Mouse (Mus musculus) heart, adult 2 months (tissue): ENCODE data around the gene Atcay.

ENCODE experiments used
- CTCF ChIP-seq: fragments of 200-600 bp; IDR thresholded peaks from 2 replicates; pipeline ENCODE4 v1.8.1; 2022; ENCODE audit warnings: antibody characterized with exemption, mild to moderate bottlenecking, moderate library complexity
- EP300 ChIP-seq: fragments of 200-500 bp; IDR thresholded peaks from 2 replicates; pipeline ENCODE4 v1.6.1; 2011; ENCODE audit warnings: low read depth, low read length, control low read depth; ENCODE audit not compliant: insufficient read depth
- POLR2A ChIP-seq: fragments of 200-500 bp; IDR thresholded peaks from 2 replicates; pipeline ENCODE4 v1.6.1; 2011; ENCODE audit warnings: mild to moderate bottlenecking, low read depth, low read length, control low read depth; ENCODE audit not compliant: insufficient read depth

DNA sequence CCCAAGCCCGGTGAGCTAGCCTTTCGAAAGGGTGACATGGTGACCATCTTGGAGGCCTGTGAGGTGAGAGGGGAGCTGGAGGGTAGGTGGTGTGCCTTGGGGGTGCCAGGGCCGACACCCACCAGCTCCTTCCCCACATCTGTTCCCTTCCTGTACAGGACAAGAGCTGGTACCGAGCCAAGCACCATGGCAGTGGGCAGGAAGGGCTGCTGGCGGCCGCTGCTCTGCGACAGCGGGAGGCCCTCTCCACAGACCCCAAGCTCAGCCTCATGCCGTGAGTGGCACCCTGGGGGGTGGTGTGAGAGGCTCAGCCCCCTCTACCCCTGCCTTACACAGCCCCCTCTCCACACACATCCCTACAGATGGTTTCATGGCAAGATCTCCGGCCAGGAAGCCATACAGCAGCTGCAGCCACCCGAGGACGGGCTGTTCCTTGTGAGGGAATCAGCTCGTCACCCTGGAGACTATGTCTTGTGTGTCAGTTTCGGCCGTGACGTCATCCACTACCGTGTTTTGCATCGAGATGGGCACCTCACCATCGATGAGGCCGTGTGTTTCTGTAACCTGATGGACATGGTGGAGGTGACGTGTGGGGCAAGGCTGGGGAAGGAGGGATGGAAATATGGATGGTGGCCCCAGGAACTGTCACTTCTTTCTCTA, 28.7 kb upstream of the Atcay start:
- no peak for TF ChIP-seq CTCF
- no peak for TF ChIP-seq EP300
- no peak for TF ChIP-seq POLR2A
